Mouse (Mus musculus): ENCODE measurements at regions not wholly inside any gene's neighbourhood (a gene's known extent, or its start where the extent isn't known, plus 50 kb on each side); places are given as distances from the start of the nearest gene placed in this dataset.

DNA sequence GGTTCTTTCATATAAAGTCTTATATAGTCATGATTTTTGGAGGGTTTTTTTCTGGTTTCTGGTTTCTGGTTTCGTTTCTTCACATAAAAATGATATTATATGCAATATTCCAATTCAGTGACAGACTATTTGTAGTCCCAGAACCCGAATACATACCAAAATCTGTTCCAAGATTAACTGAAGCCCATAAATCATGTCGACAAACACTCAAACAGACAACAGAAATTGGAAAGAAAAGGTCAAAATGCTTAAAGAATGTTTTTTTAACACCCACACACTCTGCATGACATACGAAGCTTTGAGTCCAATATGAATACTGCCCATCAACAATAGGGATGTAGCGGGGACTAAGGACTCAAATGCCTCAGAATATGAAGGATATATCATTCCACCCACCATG, 148.0 kb downstream of the Postn start:
- Histone ChIP-seq H3K27me3 (replicated peaks; ENCODE audit: control insufficient read depth, insufficient read depth, low read length) (no peaks in the 10 kb centered on the region), H3K27ac (ENCODE audit: insufficient read depth, low read depth, low read length) (no peak overlapping the region), H3K4me3 (ENCODE audit: insufficient read depth, low read depth, low read length) (no peak overlapping the region), H3K36me3 (ENCODE audit: control insufficient read depth, insufficient read depth, low read length) (no peaks in the 10 kb centered on the region), H3K4me1 (ENCODE audit: control insufficient read depth, insufficient read depth, low read length) (no peaks in the 10 kb centered on the region)
- DNase-seq: no peak
- 77% methylated on average over 5 of the region's 5 CpGs for WGBS
- TF ChIP-seq POLR2A (IDR thresholded peaks at IDR 0.05; ENCODE audit: low read depth, low read length): no peak
- no peak for TF ChIP-seq CTCF (conservative IDR thresholded peaks at IDR 0.05; ENCODE audit: insufficient read depth, insufficient read length, low read depth, low read length)

- TF ChIP-seq CTCF (conservative IDR thresholded peaks at IDR 0.05; ENCODE audit: insufficient read depth, insufficient read length, low read depth, low read length): no peak
- Histone ChIP-seq H3K4me1 (ENCODE audit: control insufficient read depth, insufficient read depth, low read length) (no peaks in the 10 kb centered on the region), H3K4me3 (ENCODE audit: insufficient read depth, low read depth, low read length) (no peak overlapping the region), H3K27ac (ENCODE audit: insufficient read depth, low read depth, low read length) (no peak overlapping the region), H3K36me3 (ENCODE audit: control insufficient read depth, insufficient read depth, low read length) (no peaks in the 10 kb centered on the region), H3K27me3 (replicated peaks; ENCODE audit: control insufficient read depth, insufficient read depth, low read length) (no peaks in the 10 kb centered on the region)
- 89% methylated on average over 3 of the region's 3 CpGs for whole genome bisulfite sequencing
- no peak for DNase-seq
Observed at GRCm38 (mm10) chr3:54517251-54517650, 156.3 kb downstream of the Postn start.

GRCm38 (mm10) chr3:54522716-54523115, 161.8 kb downstream of the Postn start:
- Histone ChIP-seq H3K4me3 (ENCODE audit: insufficient read depth, low read depth, low read length) (no peak overlapping the region), H3K36me3 (ENCODE audit: control insufficient read depth, insufficient read depth, low read length) (no peaks in the 10 kb centered on the region), H3K27ac (ENCODE audit: insufficient read depth, low read depth, low read length) (no peak overlapping the region), H3K27me3 (replicated peaks; ENCODE audit: control insufficient read depth, insufficient read depth, low read length) (no peaks in the 10 kb centered on the region), H3K4me1 (ENCODE audit: control insufficient read depth, insufficient read depth, low read length) (peaks cover 2% of the 10 kb centered on the region; the same call in 1 of the 2 replicates)
- DNase-seq: peak; percentile 65
- 55% methylated on average over 2 of the region's 2 CpGs for WGBS
- no peak for TF ChIP-seq CTCF (conservative IDR thresholded peaks at IDR 0.05; ENCODE audit: insufficient read depth, insufficient read length, low read depth, low read length)
- no peak for TF ChIP-seq POLR2A (IDR thresholded peaks at IDR 0.05; ENCODE audit: low read depth, low read length)

DNA sequence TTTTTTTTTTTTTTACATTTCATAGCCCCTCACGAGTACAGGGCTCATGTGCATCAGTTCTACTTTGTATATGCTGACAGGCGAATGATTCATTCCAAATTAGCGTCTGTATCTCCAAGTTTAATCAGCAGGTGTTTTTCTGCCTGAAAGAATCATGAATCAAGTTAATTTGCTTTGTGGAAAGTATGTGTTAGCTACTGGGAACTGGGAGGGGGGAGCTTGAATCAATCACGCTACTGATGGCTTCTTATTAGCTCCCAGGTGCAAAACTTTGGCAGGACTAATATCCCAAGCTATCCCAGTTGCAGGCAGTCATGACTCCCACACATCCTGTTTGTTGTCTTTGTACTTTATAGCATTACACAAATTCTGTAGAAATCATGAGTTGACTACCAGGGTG, 165.7 kb downstream of the Postn start:
- DNase-seq: no peak
- no peaks in the 10 kb centered on the region for H3K36me3 ChIP-seq (ENCODE audit: control insufficient read depth, insufficient read depth, low read length)
- no peaks in the 10 kb centered on the region for H3K27me3 ChIP-seq (replicated peaks; ENCODE audit: control insufficient read depth, insufficient read depth, low read length)
- H3K27ac ChIP-seq (ENCODE audit: insufficient read depth, low read depth, low read length): no peak overlapping the region
- WGBS: 44% methylated on average over 4 of the region's 4 CpGs
- H3K4me1 ChIP-seq (ENCODE audit: control insufficient read depth, insufficient read depth, low read length): peaks cover 2% of the 10 kb centered on the region; the same call in 1 of the 2 replicates
- TF ChIP-seq CTCF (conservative IDR thresholded peaks at IDR 0.05; ENCODE audit: insufficient read depth, insufficient read length, low read depth, low read length) (no peak), POLR2A (IDR thresholded peaks at IDR 0.05; ENCODE audit: low read depth, low read length) (no peak)
- H3K4me3 ChIP-seq (ENCODE audit: insufficient read depth, low read depth, low read length): no peak overlapping the region

GRCm38 (mm10) chr3:54528292-54528691, 164.3 kb upstream of the Supt20 start:
- 79% methylated on average over 3 of the region's 3 CpGs for WGBS
- Histone ChIP-seq H3K36me3 (ENCODE audit: control insufficient read depth, insufficient read depth, low read length) (no peaks in the 10 kb centered on the region), H3K4me1 (ENCODE audit: control insufficient read depth, insufficient read depth, low read length) (no peaks in the 10 kb centered on the region), H3K27me3 (replicated peaks; ENCODE audit: control insufficient read depth, insufficient read depth, low read length) (no peaks in the 10 kb centered on the region), H3K4me3 (ENCODE audit: insufficient read depth, low read depth, low read length) (no peak overlapping the region), H3K27ac (ENCODE audit: insufficient read depth, low read depth, low read length) (no peak overlapping the region)
- DNase-seq: no peak
- no peak for TF ChIP-seq CTCF (conservative IDR thresholded peaks at IDR 0.05; ENCODE audit: insufficient read depth, insufficient read length, low read depth, low read length)
- no peak for TF ChIP-seq POLR2A (IDR thresholded peaks at IDR 0.05; ENCODE audit: low read depth, low read length)

GRCm38 (mm10) chr3:54530251-54530650, 162.4 kb upstream of the Supt20 start:
- peak; percentile 29 for DNase-seq
- WGBS: 45% methylated on average over 6 of the region's 6 CpGs

DNA sequence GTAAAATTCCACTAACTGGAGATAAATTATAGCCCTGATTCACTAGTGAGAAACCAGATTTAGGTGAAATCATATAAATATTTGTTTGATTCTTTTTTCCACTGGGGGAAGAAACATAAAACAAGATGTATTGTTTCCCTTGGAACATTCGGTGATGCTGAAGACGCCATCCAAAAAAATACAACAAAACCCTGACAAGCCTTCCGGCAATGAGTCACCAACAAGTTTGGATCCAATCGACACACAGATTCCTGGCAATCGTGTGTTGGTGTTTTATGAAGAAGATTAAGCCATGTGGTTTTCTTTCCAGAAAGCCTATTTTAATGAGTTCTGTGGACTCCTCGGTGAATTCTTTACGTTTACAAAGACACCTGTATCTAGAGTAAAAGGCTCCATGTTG, 157.2 kb upstream of the Supt20 start:
- H3K4me1 ChIP-seq (ENCODE audit: control insufficient read depth, insufficient read depth, low read length): no peaks in the 10 kb centered on the region
- 82% methylated on average over 7 of the region's 7 CpGs for WGBS
- H3K36me3 ChIP-seq (ENCODE audit: control insufficient read depth, insufficient read depth, low read length): no peaks in the 10 kb centered on the region
- no peak overlapping the region for H3K4me3 ChIP-seq (ENCODE audit: insufficient read depth, low read depth, low read length)
- TF ChIP-seq POLR2A (IDR thresholded peaks at IDR 0.05; ENCODE audit: low read depth, low read length) (no peak), CTCF (conservative IDR thresholded peaks at IDR 0.05; ENCODE audit: insufficient read depth, insufficient read length, low read depth, low read length) (no peak)
- DNase-seq: no peak
- no peaks in the 10 kb centered on the region for H3K27me3 ChIP-seq (replicated peaks; ENCODE audit: control insufficient read depth, insufficient read depth, low read length)
- H3K27ac ChIP-seq (ENCODE audit: insufficient read depth, low read depth, low read length): no peak overlapping the region

More at GRCm38 (mm10) chr3:54530251-54530650, 162.4 kb upstream of the Supt20 start:
- Histone ChIP-seq H3K27ac (ENCODE audit: insufficient read depth, low read depth, low read length) (no peak overlapping the region), H3K4me1 (ENCODE audit: control insufficient read depth, insufficient read depth, low read length) (no peaks in the 10 kb centered on the region), H3K27me3 (replicated peaks; ENCODE audit: control insufficient read depth, insufficient read depth, low read length) (no peaks in the 10 kb centered on the region), H3K36me3 (ENCODE audit: control insufficient read depth, insufficient read depth, low read length) (no peaks in the 10 kb centered on the region), H3K4me3 (ENCODE audit: insufficient read depth, low read depth, low read length) (no peak overlapping the region)
- TF ChIP-seq CTCF (conservative IDR thresholded peaks at IDR 0.05; ENCODE audit: insufficient read depth, insufficient read length, low read depth, low read length) (no peak), POLR2A (IDR thresholded peaks at IDR 0.05; ENCODE audit: low read depth, low read length) (no peak)

DNA sequence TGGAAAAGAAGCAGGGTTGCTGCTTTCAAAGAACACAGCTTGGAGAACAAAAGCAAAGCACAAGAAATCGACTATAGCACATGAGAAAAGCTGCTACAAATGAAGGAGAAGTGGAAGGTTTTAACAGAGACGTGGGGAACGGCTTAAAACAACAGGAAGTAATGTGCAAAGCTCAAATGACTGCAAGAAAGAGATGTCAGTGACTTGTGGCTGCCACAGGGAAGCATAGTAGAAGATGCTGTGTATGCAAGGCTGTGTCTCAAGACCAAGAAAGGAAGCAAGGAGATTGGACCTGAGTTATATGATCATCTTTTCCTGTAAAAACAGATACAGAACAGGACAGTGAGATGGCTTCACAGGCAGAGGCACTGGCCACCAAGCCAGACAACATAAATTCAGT, 154.6 kb upstream of the Supt20 start:
- 14% methylated on average over 3 of the region's 3 CpGs for WGBS
- DNase-seq: no peak
- no peak overlapping the region for H3K27ac ChIP-seq (ENCODE audit: insufficient read depth, low read depth, low read length)

More for the DNA sequence above, 154.6 kb upstream of the Supt20 start:
- Histone ChIP-seq H3K4me1 (ENCODE audit: control insufficient read depth, insufficient read depth, low read length) (no peaks in the 10 kb centered on the region), H3K4me3 (ENCODE audit: insufficient read depth, low read depth, low read length) (no peak overlapping the region), H3K36me3 (ENCODE audit: control insufficient read depth, insufficient read depth, low read length) (no peaks in the 10 kb centered on the region), H3K27me3 (replicated peaks; ENCODE audit: control insufficient read depth, insufficient read depth, low read length) (no peaks in the 10 kb centered on the region)
- TF ChIP-seq POLR2A (IDR thresholded peaks at IDR 0.05; ENCODE audit: low read depth, low read length) (no peak), CTCF (conservative IDR thresholded peaks at IDR 0.05; ENCODE audit: insufficient read depth, insufficient read length, low read depth, low read length) (no peak)
